Mouse (Mus musculus) forebrain, embryonic 16.5 days (tissue): ENCODE data around the gene Gse1. TPM values are rescaled to one million over a fixed set of nuclear protein-coding genes. Genes with fewer than 3 reads are reported as not detected.
A peak's percentile ranks its signal among the peaks of the same experiment; 100 is the strongest.

ENCODE experiments used
- ATAC-seq: fragments of 200-750 bp; cut with Nextera tagmentation; 2 replicates; pipeline ENCODE4 v1.8.0; 2017; ENCODE audit warnings: mild to moderate bottlenecking, moderate library complexity
- H3K27ac ChIP-seq: fragments of 300-500 bp; sonication (generic); 2 replicates; pipeline ENCODE4 v1.5.1; 2014; ENCODE audit warnings: low read length, control low read depth
- H3K27me3 ChIP-seq: fragments of 300-500 bp; sonication (generic); replicated peaks from 2 replicates; pipeline ENCODE4 v1.6.1; 2014; ENCODE audit warnings: low read length; ENCODE audit not compliant: control insufficient read depth, insufficient read depth
- H3K36me3 ChIP-seq: fragments of 300-500 bp; sonication (generic); 2 replicates; pipeline ENCODE4 v1.6.1; 2014; ENCODE audit not compliant: control insufficient read depth, insufficient read depth
- H3K4me1 ChIP-seq: fragments of 300-500 bp; sonication (generic); replicated peaks from 2 replicates; pipeline ENCODE4 v1.6.1; 2014; ENCODE audit warnings: low read length; ENCODE audit not compliant: control insufficient read depth, insufficient read depth
- H3K4me2 ChIP-seq: fragments of 300-500 bp; sonication (generic); 2 replicates; pipeline ENCODE4 v1.6.1; 2014; ENCODE audit warnings: mild to moderate bottlenecking, low read length, control low read depth
- H3K4me3 ChIP-seq: fragments of 300-500 bp; sonication (generic); replicated peaks from 2 replicates; pipeline ENCODE4 v1.5.1; 2014; ENCODE audit warnings: mild to moderate bottlenecking, low read length, control low read depth
- H3K9ac ChIP-seq: fragments of 300-500 bp; sonication (generic); replicated peaks from 2 replicates; pipeline ENCODE4 v1.6.1; 2014; ENCODE audit warnings: low read depth, low read length, control low read depth
- H3K9me3 ChIP-seq: fragments of 300-500 bp; sonication (generic); 2 replicates; pipeline ENCODE4 v1.6.1; 2016; ENCODE audit warnings: low read length; ENCODE audit not compliant: control insufficient read depth
- WGBS: fragments of 180-500 bp; shearing (Covaris S2); extraction: QIAGEN DNeasy Blood & Tissue Kit; methylation state at CpG from one replicate; pipeline ENCODE4 v1.1.7; 2014; 5-methylcytosine and 5-hydroxymethylcytosine counted together
- polyA plus RNA-seq: library from polyadenylated mRNA; unstranded; fragments of >200 nt; fragmentation: Nextera tagmentation; extraction: Ambion mirVana; gene quantifications from 2 replicates; pipeline ENCODE4 v1.2.1, GENCODE M21; 2015

Gse1 gene
- polyA plus RNA-seq, 1 experiment from 2014 or later = 34.9 TPM

GRCm38 (mm10) chr8:120336909-120337555 is 108.8 kb downstream of the Gse1 start:
- WGBS = 45% methylated on average over 5 of the region's 5 CpGs
- H3K27ac ChIP-seq = no peak overlapping the region
- peaks cover 38% of the 10 kb centered on the region for H3K4me1 ChIP-seq

GRCm38 (mm10) chr8:120337627-120338026 is 109.4 kb downstream of the Gse1 start:
- no peak overlapping the region for H3K9ac ChIP-seq
- H3K36me3 ChIP-seq = no peaks in the 10 kb centered on the region
- H3K4me3 ChIP-seq = no peak overlapping the region
- H3K4me2 ChIP-seq = no peak overlapping the region
- no peak overlapping the region for H3K27ac ChIP-seq
- H3K4me1 ChIP-seq = peaks cover 42% of the 10 kb centered on the region
- no peak for ATAC-seq
- H3K27me3 ChIP-seq = no peaks in the 10 kb centered on the region
- WGBS = 62% methylated on average over 5 of the region's 5 CpGs
- H3K9me3 ChIP-seq = no peaks in the 10 kb centered on the region

More at GRCm38 (mm10) chr8:120336909-120337555, 108.8 kb downstream of the Gse1 start:
- ATAC-seq = no peak
- Histone ChIP-seq H3K9me3 (no peaks in the 10 kb centered on the region), H3K27me3 (no peaks in the 10 kb centered on the region), H3K4me2 (no peak overlapping the region), H3K4me3 (no peak overlapping the region), H3K9ac (no peak overlapping the region), H3K36me3 (no peaks in the 10 kb centered on the region)

- no peak overlapping the region for H3K9ac ChIP-seq
- no peaks in the 10 kb centered on the region for H3K36me3 ChIP-seq
- no peak overlapping the region for H3K27ac ChIP-seq
- no peak overlapping the region for H3K4me3 ChIP-seq
- H3K27me3 ChIP-seq = no peaks in the 10 kb centered on the region
- H3K4me1 ChIP-seq = peaks cover 52% of the 10 kb centered on the region
- H3K4me2 ChIP-seq = no peak overlapping the region
- WGBS = 89% methylated on average over 7 of the region's 7 CpGs
- no peak for ATAC-seq
- H3K9me3 ChIP-seq = no peaks in the 10 kb centered on the region
These were observed 110.4 kb downstream of the Gse1 start for GRCm38 (mm10) chr8:120338678-120339077.

GRCm38 (mm10) chr8:120339743-120340142 is 111.5 kb downstream of the Gse1 start:
- H3K9me3 ChIP-seq = no peaks in the 10 kb centered on the region
- no peaks in the 10 kb centered on the region for H3K36me3 ChIP-seq
- H3K4me1 ChIP-seq = peaks cover 58% of the 10 kb centered on the region
- no peak overlapping the region for H3K9ac ChIP-seq
- H3K27me3 ChIP-seq = no peaks in the 10 kb centered on the region
- H3K4me2 ChIP-seq = no peak overlapping the region
- 45% methylated on average over 7 of the region's 8 CpGs for WGBS
- ATAC-seq = no peak
- no peak overlapping the region for H3K27ac ChIP-seq
- no peak overlapping the region for H3K4me3 ChIP-seq

GRCm38 (mm10) chr8:120341124-120341523 is 112.9 kb downstream of the Gse1 start:
- no peak overlapping the region for H3K9ac ChIP-seq
- no peaks in the 10 kb centered on the region for H3K36me3 ChIP-seq
- no peaks in the 10 kb centered on the region for H3K27me3 ChIP-seq
- H3K4me2 ChIP-seq = no peak overlapping the region
- H3K4me3 ChIP-seq = no peak overlapping the region
- ATAC-seq = no peak
- peaks cover 46% of the 10 kb centered on the region for H3K4me1 ChIP-seq
- no peaks in the 10 kb centered on the region for H3K9me3 ChIP-seq
- WGBS = 40% methylated on average over 10 of the region's 10 CpGs
- H3K27ac ChIP-seq = no peak overlapping the region

GRCm38 (mm10) chr8:120342847-120343548 is 114.7 kb downstream of the Gse1 start:
- H3K4me3 ChIP-seq = no peak overlapping the region
- 16% methylated on average over 7 of the region's 7 CpGs for WGBS
- no peaks in the 10 kb centered on the region for H3K36me3 ChIP-seq
- H3K27ac ChIP-seq = peak overlapping the region; percentile 27; the same call in 1 of the 2 replicates
- no peaks in the 10 kb centered on the region for H3K27me3 ChIP-seq
- ATAC-seq = peak; percentile 26; the same call in 1 of the 2 replicates
- H3K4me1 ChIP-seq = peaks cover 55% of the 10 kb centered on the region
- peak overlapping the region; percentile 26; the same call in 1 of the 2 replicates for H3K9ac ChIP-seq
- H3K9me3 ChIP-seq = no peaks in the 10 kb centered on the region
- H3K4me2 ChIP-seq = no peak overlapping the region

GRCm38 (mm10) chr8:120343582-120343981 is 115.3 kb downstream of the Gse1 start:
- peak; percentile 30; the same call in 1 of the 2 replicates for ATAC-seq
- no peak overlapping the region for H3K4me3 ChIP-seq
- WGBS = 29% methylated on average over 12 of the region's 12 CpGs
- H3K27me3 ChIP-seq = no peaks in the 10 kb centered on the region
- H3K9me3 ChIP-seq = no peaks in the 10 kb centered on the region
- peak overlapping the region; percentile 26; the same call in 1 of the 2 replicates for H3K9ac ChIP-seq
- H3K4me1 ChIP-seq = peaks cover 60% of the 10 kb centered on the region
- H3K36me3 ChIP-seq = no peaks in the 10 kb centered on the region
- no peak overlapping the region for H3K4me2 ChIP-seq
- H3K27ac ChIP-seq = peak overlapping the region; percentile 27; the same call in 1 of the 2 replicates

- 22% methylated on average over 4 of the region's 4 CpGs for WGBS
- ATAC-seq = no peak
- Histone ChIP-seq H3K4me1 (peaks cover 65% of the 10 kb centered on the region), H3K27ac (peak overlapping the region; percentile 19), H3K9ac (no peak overlapping the region), H3K4me2 (no peak overlapping the region), H3K9me3 (no peaks in the 10 kb centered on the region), H3K36me3 (no peaks in the 10 kb centered on the region), H3K4me3 (no peak overlapping the region), H3K27me3 (no peaks in the 10 kb centered on the region)
These were observed 115.9 kb downstream of the Gse1 start for GRCm38 (mm10) chr8:120344166-120344565.

GRCm38 (mm10) chr8:120344583-120344982 is 116.3 kb downstream of the Gse1 start:
- Histone ChIP-seq H3K4me2 (no peak overlapping the region), H3K9me3 (no peaks in the 10 kb centered on the region), H3K27me3 (no peaks in the 10 kb centered on the region), H3K27ac (peak overlapping the region; percentile 19), H3K4me1 (peaks cover 63% of the 10 kb centered on the region), H3K4me3 (no peak overlapping the region), H3K36me3 (no peaks in the 10 kb centered on the region), H3K9ac (no peak overlapping the region)
- ATAC-seq = no peak
- 26% methylated on average over 13 of the region's 13 CpGs for WGBS
